Mouse (Mus musculus): ENCODE data around the gene Serpinb9g.
"Not testable (repeated sequence)": the region's sequence is repeated elsewhere in the genome, so short reads cannot be mapped to it uniquely, and the experiment has no call there.

Serpinb9g gene

DNA sequence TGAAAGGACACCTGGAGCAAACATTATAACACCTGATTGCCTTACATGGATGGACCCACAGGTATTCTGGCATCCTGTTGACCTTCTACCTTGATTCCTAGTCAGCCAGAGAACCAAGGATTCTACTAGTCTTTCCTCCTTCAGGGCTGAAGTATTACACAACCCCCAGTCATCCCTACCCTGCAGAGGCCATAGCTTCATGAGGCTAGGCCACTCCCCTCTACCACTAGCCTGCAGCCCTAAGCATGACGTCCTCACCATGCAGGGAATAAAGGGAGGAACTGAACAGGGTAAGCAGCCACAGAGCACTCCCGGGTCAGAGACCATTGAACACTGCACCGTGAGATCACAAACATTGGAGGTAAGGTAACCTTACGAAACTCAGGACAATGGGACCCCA, at the start of gene Serpinb9g:
Gene Serpinb9g (plus strand): TSS at position 301 of the 400 bp plus-strand sequence.
- not testable (repeated sequence) for DNase-seq (ENCODE audit: low spot score)

DNA sequence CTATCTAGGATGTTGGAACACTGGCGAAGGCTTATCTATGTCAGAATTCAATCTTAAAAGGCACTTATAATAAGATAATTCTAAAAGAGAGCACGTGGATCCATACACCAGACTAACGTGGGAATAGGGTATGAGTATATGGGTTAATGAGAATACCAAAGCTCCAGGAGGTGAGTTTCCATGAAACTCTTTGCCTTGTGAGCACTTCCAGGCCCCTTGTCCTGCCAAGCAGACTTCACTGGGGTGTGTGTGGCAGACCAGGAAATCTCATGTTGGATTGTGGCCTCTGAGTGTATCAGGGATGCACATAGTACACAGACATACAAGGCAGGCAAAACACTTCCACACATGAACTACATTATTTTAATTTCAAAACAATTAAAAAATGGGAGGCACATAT, 718 bp upstream of the Serpinb9g start:
- not testable (repeated sequence) for DNase-seq (ENCODE audit: low spot score)

DNA sequence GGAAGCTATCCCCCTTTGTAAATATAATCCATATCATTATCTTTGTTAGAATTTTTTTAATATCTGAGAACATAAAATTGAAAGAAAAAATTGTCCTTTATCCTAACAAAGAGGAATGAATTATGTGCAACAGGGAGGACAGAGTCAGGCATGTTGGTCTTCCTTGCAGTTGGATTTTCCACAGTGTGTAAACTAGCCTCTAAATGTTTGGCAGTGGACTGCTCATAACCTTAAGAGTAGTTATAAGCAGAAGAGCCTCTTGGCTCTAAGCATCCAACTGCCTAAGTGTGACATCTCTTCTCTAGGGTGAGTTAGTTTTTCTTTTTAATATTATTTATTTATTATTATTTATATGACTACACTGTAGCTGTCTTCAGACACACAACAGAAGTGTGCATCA, 40.0 kb downstream of the Serpinb9g start:
- DNase-seq (ENCODE audit: low spot score) = no peak

DNA sequence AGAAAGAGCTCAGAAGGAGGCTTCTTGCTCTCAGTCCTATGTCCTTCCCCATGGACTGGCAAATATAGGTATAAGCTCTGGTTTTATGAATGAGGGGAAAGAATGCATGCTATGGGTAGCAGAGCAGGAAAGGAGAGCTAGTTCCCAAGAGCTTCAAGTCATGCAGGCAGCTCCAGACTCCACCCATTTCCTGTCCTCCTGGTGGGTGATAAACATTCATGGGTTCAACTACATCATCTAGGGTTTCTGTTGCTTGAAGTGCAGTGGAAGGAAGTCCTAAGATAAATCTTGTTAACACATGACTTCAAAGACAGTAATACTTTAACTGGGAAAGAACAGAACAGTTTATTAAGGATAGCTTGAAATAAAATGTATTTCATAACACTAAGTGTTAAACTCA, 48.2 kb downstream of the Serpinb9g start:
- DNase-seq (ENCODE audit: low spot score) = no peak
